Mouse (Mus musculus) G1E (cell line): ENCODE measurements around the gene Mrps31. TPM values are rescaled to one million over a fixed set of nuclear protein-coding genes. Genes with fewer than 3 reads are reported as not detected.
A peak's percentile ranks its signal among the peaks of the same experiment; 100 is the strongest.

Experiments used
- ATAC-seq: 2 replicates; pipeline ENCODE4 v1.8.0; 2016; ENCODE audit warnings: mild to moderate bottlenecking; ENCODE audit not compliant: insufficient number of reproducible peaks, poor library complexity, low FRiP score, severe bottlenecking; ENCODE audit errors: extremely low read depth
- DNase-seq: peaks from one replicate; pipeline ENCODE4 v3.0.0; 2012; ENCODE audit warnings: low spot score
- H3K27me3 ChIP-seq: 2 replicates; pipeline ENCODE4 v1.6.1; 2012; ENCODE audit warnings: mild to moderate bottlenecking, low read length, inconsistent platforms; ENCODE audit not compliant: insufficient read depth
- H3K36me3 ChIP-seq: replicated peaks from 2 replicates; pipeline ENCODE3; 2012; ENCODE audit warnings: mild to moderate bottlenecking, inconsistent platforms
- H3K4me1 ChIP-seq: 2 replicates; pipeline ENCODE4 v1.6.1; 2012; ENCODE audit warnings: low read depth, low read length, inconsistent platforms, mixed read lengths; ENCODE audit not compliant: insufficient read depth
- H3K4me3 ChIP-seq: 2 replicates; pipeline ENCODE4 v1.5.1; 2012; ENCODE audit warnings: low read depth, mild to moderate bottlenecking, inconsistent platforms, low read length, moderate library complexity, mixed read lengths
- H3K9me3 ChIP-seq: replicated peaks from 2 replicates; pipeline ENCODE4 v1.6.1; 2012; ENCODE audit warnings: inconsistent platforms
- CTCF ChIP-seq: IDR thresholded peaks from 2 replicates; pipeline ENCODE4 v1.5.1; 2012; ENCODE audit warnings: low read depth, low read length, inconsistent platforms, mixed read lengths
- GATA1 ChIP-seq: IDR thresholded peaks from 2 replicates; pipeline ENCODE4 v1.6.1; 2012; ENCODE audit warnings: borderline replicate concordance, low read length, inconsistent platforms, mixed read lengths
- GATA2 ChIP-seq: IDR thresholded peaks from 2 replicates; pipeline ENCODE4 v1.6.1; 2012; ENCODE audit warnings: low read depth, low read length, inconsistent platforms, borderline replicate concordance
- POLR2AphosphoS5 ChIP-seq: IDR thresholded peaks from 2 replicates; pipeline ENCODE4 v1.6.1; 2012; ENCODE audit warnings: low read depth, low read length, inconsistent platforms; ENCODE audit not compliant: insufficient replicate concordance
- TAL1 ChIP-seq: conservative IDR thresholded peaks from 2 replicates; pipeline ENCODE4 v1.6.1; 2012; ENCODE audit warnings: low read depth, low read length, inconsistent platforms, mixed read lengths
- polyA plus RNA-seq: library from polyadenylated mRNA; stranded (reverse); fragments of >175 nt; gene quantifications from 2 replicates; pipeline ENCODE4 v1.2.3, GENCODE M21; 2012
- total RNA-seq, 2 experiments: library from RNA; stranded (forward) in 1 of 2; stranded (reverse) in 1 of 2; fragments of 200-1000 nt in 1 of 2; fragments of >200 nt in 1 of 2; fragmentation: Nextera tagmentation in 1 of 2; gene quantifications; 2 replicates each; pipeline ENCODE4 v1.2.3; 2014 to 2017

Gene Mrps31
- total RNA-seq (2014; fragmentation: Nextera tagmentation): 13.2 and 15.7 TPM in 2 replicates
- total RNA-seq (2017): 30.4 and 31.1 TPM in 2 replicates
- 1.5 and 2.5 TPM in 2 replicates for polyA plus RNA-seq

GRCm38 (mm10) chr8:22411282-22411702, at the start of gene Mrps31:
TSS of gene Mrps31 (plus strand) at chr8:22411361.
- no peaks in the 10 kb centered on the region for H3K27me3 ChIP-seq
- TF ChIP-seq GATA1 (no peak), GATA2 (no peak), TAL1 (no peak), CTCF (no peak), POLR2AphosphoS5 (no peak)
- DNase-seq: peak; percentile 70
- H3K9me3 ChIP-seq: no peaks in the 10 kb centered on the region
- peak within 1 kb of the TSS; percentile 87 for H3K4me3 ChIP-seq
- peaks cover 35% of the 10 kb centered on the region for H3K4me1 ChIP-seq
- H3K36me3 ChIP-seq: peaks cover 18% of the 10 kb centered on the region
- ATAC-seq: peak; percentile 83

- no peaks in the 10 kb centered on the region for H3K4me1 ChIP-seq
- H3K36me3 ChIP-seq: peaks cover 75% of the 10 kb centered on the region
- H3K4me3 ChIP-seq: no peak overlapping the region
- no peaks in the 10 kb centered on the region for H3K9me3 ChIP-seq
- DNase-seq (no peak), ATAC-seq (no peak)
- no peak for TF ChIP-seq TAL1
- no peak for TF ChIP-seq GATA1
- H3K27me3 ChIP-seq: no peaks in the 10 kb centered on the region
Measured at GRCm38 (mm10) chr8:22376311-22376710, 34.9 kb upstream of the Mrps31 start.

- H3K4me1 ChIP-seq: no peaks in the 10 kb centered on the region
- TF ChIP-seq POLR2AphosphoS5 (no peak), CTCF (peak; percentile 50; the same call in 1 of the 2 replicates)
- peaks cover 78% of the 10 kb centered on the region for H3K36me3 ChIP-seq
- no peak overlapping the region for H3K4me3 ChIP-seq
- H3K9me3 ChIP-seq: no peaks in the 10 kb centered on the region
- peak; percentile 34 for DNase-seq
- ATAC-seq: no peak
- no peaks in the 10 kb centered on the region for H3K27me3 ChIP-seq
Measured at GRCm38 (mm10) chr8:22376903-22377302, 34.3 kb upstream of the Mrps31 start.

- TF ChIP-seq GATA2 (no peak), POLR2AphosphoS5 (no peak), TAL1 (no peak), GATA1 (no peak), CTCF (no peak)
- Histone ChIP-seq H3K4me3 (no peak overlapping the region), H3K36me3 (peaks cover 90% of the 10 kb centered on the region), H3K4me1 (0 out of 2 replicates have a peak, but pooled peaks cover 2% of the 10 kb centered on the region), H3K27me3 (no peaks in the 10 kb centered on the region), H3K9me3 (no peaks in the 10 kb centered on the region)
- ATAC-seq (no peak), DNase-seq (no peak)
Measured at GRCm38 (mm10) chr8:22380934-22381333, 30.2 kb upstream of the Mrps31 start.

GRCm38 (mm10) chr8:22382824-22383595, 28.2 kb upstream of the Mrps31 start:
- H3K4me1 ChIP-seq: 0 out of 2 replicates have a peak, but pooled peaks cover 2% of the 10 kb centered on the region
- no peak for ATAC-seq
- H3K36me3 ChIP-seq: peaks cover 89% of the 10 kb centered on the region
- H3K27me3 ChIP-seq: no peaks in the 10 kb centered on the region
- H3K4me3 ChIP-seq: no peak overlapping the region
- TF ChIP-seq POLR2AphosphoS5 (no peak), TAL1 (no peak), GATA1 (no peak), GATA2 (no peak), CTCF (no peak)
- H3K9me3 ChIP-seq: no peaks in the 10 kb centered on the region
- no peak for DNase-seq

GRCm38 (mm10) chr8:22385158-22385557, 26.0 kb upstream of the Mrps31 start:
- Histone ChIP-seq H3K4me3 (no peak overlapping the region), H3K4me1 (peaks cover 6% of the 10 kb centered on the region; the same call in 1 of the 2 replicates), H3K9me3 (no peaks in the 10 kb centered on the region), H3K36me3 (peaks cover 96% of the 10 kb centered on the region), H3K27me3 (no peaks in the 10 kb centered on the region)
- TF ChIP-seq CTCF (no peak), TAL1 (no peak), GATA2 (no peak), POLR2AphosphoS5 (no peak), GATA1 (no peak)
- DNase-seq (no peak), ATAC-seq (no peak)

GRCm38 (mm10) chr8:22389874-22390273, 21.3 kb upstream of the Mrps31 start:
- H3K27me3 ChIP-seq: no peaks in the 10 kb centered on the region
- H3K36me3 ChIP-seq: peaks cover 89% of the 10 kb centered on the region
- no peak overlapping the region for H3K4me3 ChIP-seq
- H3K9me3 ChIP-seq: no peaks in the 10 kb centered on the region
- ATAC-seq (no peak), DNase-seq (no peak)
- H3K4me1 ChIP-seq: peaks cover 30% of the 10 kb centered on the region
- TF ChIP-seq POLR2AphosphoS5 (no peak), GATA1 (no peak), GATA2 (no peak), CTCF (no peak)
